Mouse (Mus musculus) limb, embryonic 12.5 days (tissue): Measurements from ENCODE around the gene Mok. TPM values are rescaled to one million over a fixed set of nuclear protein-coding genes. Genes with fewer than 3 reads are reported as not detected.

Experiments used
- ATAC-seq: fragments of 200-750 bp; cut with Nextera tagmentation; 2 replicates; pipeline ENCODE4 v1.8.0; 2017; ENCODE audit warnings: low read depth, moderate TSS enrichment; ENCODE audit not compliant: insufficient number of reproducible peaks, insufficient read depth, low FRiP score, low TSS enrichment
- H3K27ac ChIP-seq: fragments of 300-500 bp; sonication (generic); 2 replicates; pipeline ENCODE4 v1.5.1; 2016; ENCODE audit warnings: mild to moderate bottlenecking, moderate library complexity
- H3K27me3 ChIP-seq: fragments of 300-500 bp; sonication (generic); 2 replicates; pipeline ENCODE4 v1.6.1; 2016; ENCODE audit warnings: mild to moderate bottlenecking, moderate library complexity
- H3K36me3 ChIP-seq: fragments of 300-500 bp; sonication (generic); 2 replicates; pipeline ENCODE4 v1.6.1; 2016; ENCODE audit warnings: mild to moderate bottlenecking, moderate library complexity
- H3K4me1 ChIP-seq: fragments of 300-500 bp; sonication (generic); replicated peaks from 2 replicates; pipeline ENCODE4 v1.6.1; 2016
- H3K4me2 ChIP-seq: fragments of 300-500 bp; sonication (generic); 2 replicates; pipeline ENCODE4 v1.6.1; 2016; ENCODE audit warnings: mild to moderate bottlenecking, moderate library complexity
- H3K4me3 ChIP-seq: fragments of 300-500 bp; sonication (generic); replicated peaks from 2 replicates; pipeline ENCODE4 v1.5.1; 2016; ENCODE audit warnings: mild to moderate bottlenecking
- H3K9ac ChIP-seq: fragments of 300-500 bp; sonication (generic); replicated peaks from 2 replicates; pipeline ENCODE4 v1.6.1; 2016; ENCODE audit warnings: mild to moderate bottlenecking, moderate library complexity
- H3K9me3 ChIP-seq: fragments of 300-500 bp; sonication (generic); 2 replicates; pipeline ENCODE4 v1.6.1; 2016; ENCODE audit warnings: mild to moderate bottlenecking, moderate library complexity
- WGBS: fragments of 180-500 bp; shearing (Covaris S2); methylation state at CpG from one replicate; pipeline ENCODE4 v1.1.7; 2016; 5-methylcytosine and 5-hydroxymethylcytosine counted together
- polyA plus RNA-seq: library from polyadenylated mRNA; unstranded; fragments of >200 nt; fragmentation: Nextera tagmentation; extraction: Ambion mirVana; gene quantifications from 2 replicates; pipeline ENCODE4 v1.2.1, GENCODE M21; 2016

The Mok gene
- polyA plus RNA-seq, 1 experiment from 2014 or later, result 5.7 TPM

DNA sequence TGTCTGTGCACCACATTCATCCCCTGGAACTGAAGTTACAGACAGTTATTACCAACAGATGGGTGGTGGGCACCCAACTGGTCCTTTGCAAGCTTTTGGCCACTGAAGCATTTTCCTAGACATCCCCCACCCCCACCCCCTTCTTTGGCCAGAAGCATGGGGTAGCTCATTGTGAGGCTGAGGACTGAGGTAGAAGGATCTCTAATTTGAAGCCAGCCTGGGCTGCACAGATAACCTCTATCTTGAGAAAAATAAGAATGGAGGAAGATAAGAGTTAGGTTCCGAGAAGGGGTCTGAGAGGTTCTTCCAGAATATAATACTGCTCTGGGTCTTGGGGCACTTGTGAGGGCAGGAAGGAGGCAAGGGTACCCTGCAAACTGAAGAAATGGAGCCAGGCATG lies 58.5 kb downstream of the Mok start:
- Histone ChIP-seq H3K9ac (no peak overlapping the region), H3K4me1 (no peaks in the 10 kb centered on the region), H3K27ac (no peak overlapping the region), H3K9me3 (no peaks in the 10 kb centered on the region), H3K27me3 (no peaks in the 10 kb centered on the region), H3K4me2 (no peak overlapping the region), H3K4me3 (no peak overlapping the region), H3K36me3 (peaks cover 61% of the 10 kb centered on the region)
- ATAC-seq, result no peak
- WGBS, result 96% methylated on average over 1 of the region's 1 CpGs

DNA sequence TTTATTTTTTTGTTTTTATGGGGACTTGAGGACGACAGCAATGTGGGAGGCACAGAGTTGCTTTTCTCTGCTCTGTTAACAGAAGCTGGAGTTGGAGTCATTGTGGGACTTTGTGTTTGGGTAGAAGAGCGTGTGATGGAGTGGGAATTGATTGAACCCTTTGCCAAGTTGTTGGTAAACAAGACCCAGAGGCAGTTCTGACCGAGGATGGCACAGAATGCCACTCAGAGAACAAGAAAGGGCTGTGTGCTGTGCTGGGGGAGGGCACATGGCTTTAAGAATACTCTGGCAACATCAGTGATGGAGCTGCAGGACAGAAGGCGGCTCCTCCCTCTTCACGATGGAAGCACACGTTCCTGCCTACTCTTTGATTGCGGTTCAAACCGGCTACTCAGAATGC lies 59.6 kb downstream of the Mok start:
- Histone ChIP-seq H3K4me2 (no peak overlapping the region), H3K27ac (no peak overlapping the region), H3K4me3 (no peak overlapping the region), H3K4me1 (no peaks in the 10 kb centered on the region), H3K27me3 (no peaks in the 10 kb centered on the region), H3K9ac (no peak overlapping the region), H3K36me3 (peaks cover 61% of the 10 kb centered on the region), H3K9me3 (no peaks in the 10 kb centered on the region)
- ATAC-seq, result no peak
- WGBS, result 88% methylated on average over 8 of the region's 8 CpGs

DNA sequence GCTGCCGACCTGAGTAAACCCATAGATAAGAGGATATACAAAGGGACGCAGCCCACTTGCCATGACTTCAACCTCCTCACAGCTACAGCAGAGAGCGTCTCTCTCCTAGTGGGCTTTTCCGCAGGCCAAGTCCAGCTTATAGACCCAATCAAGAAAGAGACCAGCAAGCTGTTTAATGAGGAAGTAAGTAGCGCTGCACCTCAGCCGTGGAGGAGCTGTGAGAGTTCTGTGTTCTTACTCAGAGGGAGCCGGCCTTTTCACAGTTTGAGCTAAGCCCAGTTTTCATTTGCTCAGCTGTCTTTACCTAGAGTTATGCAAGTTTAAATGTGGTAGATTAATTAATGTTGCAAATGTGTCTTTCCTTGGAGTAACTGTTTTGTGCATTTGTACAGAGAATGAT lies 61.4 kb downstream of the Mok start:
- peaks cover 46% of the 10 kb centered on the region for H3K36me3 ChIP-seq
- H3K4me2 ChIP-seq, result no peak overlapping the region
- no peak overlapping the region for H3K4me3 ChIP-seq
- H3K27ac ChIP-seq, result no peak overlapping the region
- H3K9me3 ChIP-seq, result no peaks in the 10 kb centered on the region
- H3K4me1 ChIP-seq, result peaks cover 6% of the 10 kb centered on the region
- H3K27me3 ChIP-seq, result no peaks in the 10 kb centered on the region
- no peak overlapping the region for H3K9ac ChIP-seq
- no peak for ATAC-seq
- WGBS, result 85% methylated on average over 7 of the region's 7 CpGs

DNA sequence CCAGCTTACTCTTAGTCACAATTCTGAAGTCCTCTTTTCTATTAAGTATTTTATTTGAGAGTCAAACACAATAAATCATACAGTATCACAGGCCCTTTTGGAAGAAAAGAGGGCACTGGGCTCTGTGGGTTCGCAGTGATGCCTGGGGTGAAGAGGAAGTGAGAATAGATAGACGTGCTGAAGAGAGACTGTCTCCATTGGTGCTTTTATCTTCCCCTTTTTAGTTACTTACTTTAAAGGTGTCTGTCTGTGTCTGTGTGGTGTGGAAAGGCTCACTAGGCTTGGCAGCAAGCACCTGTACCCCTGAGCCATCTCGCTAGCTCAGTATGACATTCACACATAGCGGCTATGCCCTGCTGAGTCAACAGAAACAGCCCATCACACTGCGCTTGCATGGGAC lies 62.9 kb downstream of the Mok start:
- H3K27ac ChIP-seq, result no peak overlapping the region
- H3K9me3 ChIP-seq, result no peaks in the 10 kb centered on the region
- no peaks in the 10 kb centered on the region for H3K27me3 ChIP-seq
- H3K36me3 ChIP-seq, result peaks cover 40% of the 10 kb centered on the region
- H3K9ac ChIP-seq, result no peak overlapping the region
- peaks cover 6% of the 10 kb centered on the region for H3K4me1 ChIP-seq
- WGBS, result 91% methylated on average over 5 of the region's 5 CpGs
- no peak overlapping the region for H3K4me3 ChIP-seq
- no peak overlapping the region for H3K4me2 ChIP-seq
- no peak for ATAC-seq

DNA sequence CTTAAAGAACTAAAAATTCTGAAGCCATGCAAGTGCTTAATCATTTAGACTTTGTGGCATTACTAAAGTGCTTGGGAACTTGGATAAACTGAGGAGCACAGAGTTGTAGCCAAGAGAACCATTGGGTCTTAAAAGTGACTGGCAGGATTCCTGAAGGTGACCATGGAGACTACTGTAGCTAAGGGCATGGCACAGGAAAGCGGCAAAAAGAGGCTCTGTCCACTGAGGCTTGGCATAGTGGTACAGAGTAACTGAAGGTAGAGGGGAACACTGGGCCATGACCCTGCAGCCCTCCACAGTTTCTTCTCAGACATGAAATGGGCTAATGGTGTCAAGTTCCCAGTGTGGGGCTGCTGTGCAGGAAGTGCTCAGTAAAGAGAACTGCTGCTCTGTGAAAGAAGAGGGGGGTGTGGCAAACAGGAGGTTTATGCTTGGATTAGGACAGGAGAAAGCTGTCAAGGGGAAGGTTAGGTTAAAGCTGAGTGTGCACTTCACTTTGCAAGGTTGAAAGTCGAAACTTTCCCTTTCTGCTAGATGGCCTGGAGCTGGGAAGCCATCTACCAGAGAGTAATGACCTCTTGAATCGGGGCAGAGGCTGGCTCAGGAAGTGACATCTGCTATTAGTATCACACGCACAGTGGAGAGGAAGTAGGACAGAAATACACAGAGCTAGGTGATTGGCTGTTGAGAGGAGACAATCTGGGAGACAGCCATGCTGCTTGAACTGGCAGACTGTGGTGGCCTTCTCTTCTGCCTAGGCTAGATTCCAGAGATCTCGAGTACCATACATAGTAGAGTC lies 64.9 kb downstream of the Mok start:
- no peaks in the 10 kb centered on the region for H3K9me3 ChIP-seq
- H3K27me3 ChIP-seq, result no peaks in the 10 kb centered on the region
- no peak for ATAC-seq
- no peak overlapping the region for H3K4me2 ChIP-seq
- H3K4me1 ChIP-seq, result peaks cover 6% of the 10 kb centered on the region
- H3K36me3 ChIP-seq, result peaks cover 22% of the 10 kb centered on the region
- 0 out of 2 replicates have a peak overlapping the region, but pooled peaks have one; percentile 12 for H3K27ac ChIP-seq
- H3K9ac ChIP-seq, result no peak overlapping the region
- no peak overlapping the region for H3K4me3 ChIP-seq
- 62% methylated on average over 5 of the region's 5 CpGs for WGBS

DNA sequence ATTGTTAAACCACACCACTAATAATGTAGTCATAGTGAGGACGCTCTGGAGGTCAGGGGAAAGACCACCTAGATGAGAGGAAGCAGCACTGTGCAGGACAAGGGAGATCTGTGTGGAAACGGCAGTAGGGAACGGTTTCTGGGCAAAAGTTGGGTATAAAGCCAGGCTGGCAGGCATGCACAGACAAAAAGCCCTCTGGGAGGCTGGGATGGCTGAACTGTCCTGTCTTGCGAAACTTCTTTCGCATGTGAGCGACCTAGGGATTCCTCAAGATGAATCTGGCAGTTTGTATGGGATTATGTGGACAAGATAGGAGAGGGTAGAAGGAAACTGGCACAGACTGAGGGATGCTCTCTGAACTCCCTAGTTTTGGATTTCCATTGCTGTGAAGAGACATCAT lies 68.8 kb downstream of the Mok start:
- no peak overlapping the region for H3K4me2 ChIP-seq
- no peak overlapping the region for H3K27ac ChIP-seq
- peaks cover 10% of the 10 kb centered on the region for H3K4me1 ChIP-seq
- WGBS, result 96% methylated on average over 6 of the region's 6 CpGs
- H3K4me3 ChIP-seq, result no peak overlapping the region
- no peaks in the 10 kb centered on the region for H3K9me3 ChIP-seq
- no peaks in the 10 kb centered on the region for H3K36me3 ChIP-seq
- no peaks in the 10 kb centered on the region for H3K27me3 ChIP-seq
- ATAC-seq, result no peak
- no peak overlapping the region for H3K9ac ChIP-seq

DNA sequence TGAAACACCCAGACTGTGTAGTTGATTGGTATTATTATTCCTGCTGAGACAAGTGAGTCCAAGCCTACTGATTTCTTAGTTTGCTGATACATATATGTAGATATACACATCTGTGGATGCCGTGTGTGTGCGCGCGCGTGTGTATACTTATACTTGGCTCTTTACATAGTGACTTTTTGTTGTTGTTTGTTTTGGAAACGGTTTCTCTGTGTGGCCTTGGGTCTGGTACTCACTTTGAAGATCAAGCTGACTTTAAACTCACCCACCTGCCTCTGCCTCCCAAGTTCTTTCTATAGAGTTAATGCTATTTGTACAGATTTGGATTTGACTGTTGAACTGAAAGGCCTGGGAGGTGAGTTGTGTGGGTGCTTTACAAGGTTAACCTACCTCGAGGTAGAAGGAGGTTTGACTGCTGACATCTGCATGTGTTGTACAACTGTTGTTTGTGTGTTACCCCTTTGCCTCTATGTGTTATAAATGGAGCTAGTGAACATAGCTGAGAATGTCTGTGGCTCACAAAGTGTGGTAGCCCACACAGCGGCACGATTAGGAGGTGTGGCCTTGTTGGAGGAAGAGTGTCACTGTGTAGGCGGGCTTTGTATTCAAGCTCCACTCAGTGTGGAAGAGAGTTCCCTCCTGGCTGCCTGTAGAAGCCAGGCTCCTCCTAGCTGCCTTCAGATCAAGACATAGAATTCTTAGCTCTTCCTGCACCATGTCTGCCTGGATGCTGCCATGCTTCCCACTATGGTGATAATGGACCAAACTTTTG lies 70.1 kb downstream of the Mok start:
- ATAC-seq, result no peak
- no peak overlapping the region for H3K4me3 ChIP-seq
- WGBS, result 95% methylated on average over 10 of the region's 10 CpGs
- H3K4me1 ChIP-seq, result peaks cover 5% of the 10 kb centered on the region
- H3K36me3 ChIP-seq, result no peaks in the 10 kb centered on the region
- H3K4me2 ChIP-seq, result no peak overlapping the region
- H3K9me3 ChIP-seq, result no peaks in the 10 kb centered on the region
- no peak overlapping the region for H3K9ac ChIP-seq
- H3K27me3 ChIP-seq, result no peaks in the 10 kb centered on the region
- H3K27ac ChIP-seq, result no peak overlapping the region

DNA sequence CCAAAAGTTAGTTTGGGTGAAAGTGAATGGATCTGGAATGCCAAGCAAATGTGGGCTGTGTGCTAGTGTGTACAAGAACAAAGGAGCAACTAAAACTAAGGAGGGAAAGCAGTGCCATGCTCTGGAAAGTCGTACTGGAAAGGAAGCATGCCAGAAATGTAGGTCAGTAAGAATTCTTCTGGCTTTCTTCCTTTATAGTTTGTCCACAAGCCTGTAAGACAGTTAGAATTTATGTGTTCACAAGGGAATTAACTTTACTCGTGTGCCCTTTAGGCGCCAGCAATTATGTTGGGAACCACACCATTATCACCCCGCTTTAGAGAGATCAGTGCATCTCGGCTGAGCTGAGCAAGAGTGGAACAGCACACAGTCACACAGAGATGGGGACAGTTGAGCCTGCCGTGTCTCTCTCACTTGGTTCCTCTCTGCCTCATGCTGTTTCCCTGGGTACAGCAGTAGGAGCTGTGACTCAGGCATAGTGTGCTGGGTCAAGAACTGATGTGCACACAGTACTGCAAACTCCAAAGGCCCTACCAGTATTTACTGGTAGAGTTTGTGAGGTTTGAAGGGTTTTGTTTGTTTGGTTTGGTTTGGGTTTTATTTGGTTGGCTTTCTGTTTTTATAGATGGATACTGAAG lies 71.0 kb downstream of the Mok start:
- WGBS, result 46% methylated on average over 6 of the region's 6 CpGs

DNA sequence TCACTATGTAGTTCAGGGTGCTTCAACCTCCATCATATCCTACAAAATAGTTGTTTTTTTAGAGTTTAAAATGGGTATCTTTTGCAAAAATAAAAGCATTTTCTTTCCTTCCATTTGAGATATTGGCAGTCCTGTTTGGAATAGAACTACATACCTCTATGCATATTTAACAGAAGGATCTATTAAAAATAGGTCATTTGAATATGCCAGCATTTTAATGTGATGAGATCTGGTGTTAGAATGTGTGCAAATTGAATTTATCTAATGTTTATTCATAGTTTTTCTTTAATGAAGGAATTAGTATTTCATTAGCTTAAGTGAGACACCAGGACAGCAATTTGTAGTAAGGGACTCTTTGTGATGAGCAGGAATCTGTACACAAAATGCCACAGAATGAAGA lies 72.2 kb downstream of the Mok start:
- no peak overlapping the region for H3K27ac ChIP-seq
- H3K4me3 ChIP-seq, result no peak overlapping the region
- H3K4me1 ChIP-seq, result 0 out of 2 replicates have a peak, but pooled peaks cover 3% of the 10 kb centered on the region
- H3K9me3 ChIP-seq, result no peaks in the 10 kb centered on the region
- no peak overlapping the region for H3K4me2 ChIP-seq
- H3K36me3 ChIP-seq, result no peaks in the 10 kb centered on the region
- no peak overlapping the region for H3K9ac ChIP-seq
- no peak for ATAC-seq
- no peaks in the 10 kb centered on the region for H3K27me3 ChIP-seq

More for the DNA sequence above, 71.0 kb downstream of the Mok start:
- Histone ChIP-seq H3K27ac (no peak overlapping the region), H3K4me3 (no peak overlapping the region), H3K27me3 (no peaks in the 10 kb centered on the region), H3K4me1 (0 out of 2 replicates have a peak, but pooled peaks cover 3% of the 10 kb centered on the region), H3K9me3 (no peaks in the 10 kb centered on the region), H3K4me2 (no peak overlapping the region), H3K9ac (no peak overlapping the region), H3K36me3 (no peaks in the 10 kb centered on the region)
- no peak for ATAC-seq

DNA sequence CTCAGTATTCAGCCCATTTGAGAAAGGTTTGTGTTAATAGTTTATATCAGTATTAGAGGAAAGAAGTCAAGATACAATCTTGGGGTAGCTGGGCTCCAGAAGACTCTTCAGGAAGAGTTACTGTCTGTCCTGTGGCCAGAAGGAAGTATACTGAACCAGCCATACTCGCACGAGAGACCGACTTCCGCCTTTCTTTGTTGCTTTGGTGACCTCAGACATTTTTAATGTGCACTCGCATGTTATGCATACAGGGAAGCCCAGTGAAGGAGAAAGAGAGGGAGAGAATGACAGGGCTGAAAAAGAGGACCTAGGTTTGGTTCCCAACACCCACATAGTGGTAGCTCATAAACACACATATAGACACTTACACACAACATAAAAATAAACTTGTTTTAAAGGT lies 76.2 kb downstream of the Mok start:
- Histone ChIP-seq H3K27me3 (no peaks in the 10 kb centered on the region), H3K36me3 (no peaks in the 10 kb centered on the region), H3K27ac (no peak overlapping the region), H3K9me3 (no peaks in the 10 kb centered on the region), H3K4me1 (0 out of 2 replicates have a peak, but pooled peaks cover 3% of the 10 kb centered on the region), H3K4me3 (no peak overlapping the region), H3K4me2 (no peak overlapping the region), H3K9ac (no peak overlapping the region)
- 93% methylated on average over 5 of the region's 5 CpGs for WGBS
- no peak for ATAC-seq

DNA sequence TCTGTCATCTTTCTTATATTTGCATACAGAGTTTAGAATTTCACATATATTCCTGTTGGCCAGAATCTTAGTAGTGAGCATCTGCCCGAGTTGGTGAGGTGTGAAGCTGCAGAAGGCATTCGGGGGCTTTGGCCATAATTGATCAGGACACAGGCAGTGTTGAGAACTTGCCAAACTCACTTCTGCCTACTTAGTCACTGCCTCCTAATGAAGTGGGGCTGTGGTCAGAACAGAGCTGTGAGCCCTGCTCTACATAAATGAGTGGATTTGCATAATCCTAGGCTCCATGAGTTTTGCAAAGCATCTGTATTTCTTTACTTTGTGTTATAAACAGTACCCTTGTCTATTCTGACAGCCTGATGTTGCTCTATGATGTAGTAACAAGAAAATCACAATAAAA lies 78.4 kb downstream of the Mok start:
- H3K4me3 ChIP-seq, result no peak overlapping the region
- ATAC-seq, result no peak
- no peak overlapping the region for H3K9ac ChIP-seq
- H3K27me3 ChIP-seq, result no peaks in the 10 kb centered on the region
- H3K27ac ChIP-seq, result no peak overlapping the region
- no peak overlapping the region for H3K4me2 ChIP-seq
- no peaks in the 10 kb centered on the region for H3K36me3 ChIP-seq
- H3K4me1 ChIP-seq, result no peaks in the 10 kb centered on the region
- WGBS, result 86% methylated on average over 2 of the region's 2 CpGs
- no peaks in the 10 kb centered on the region for H3K9me3 ChIP-seq
